Mouse (Mus musculus) megakaryocyte, adult 5-6 weeks (primary cell): ENCODE measurements around the gene Gm20538. TPM values are rescaled to one million over a fixed set of nuclear protein-coding genes. Genes with fewer than 3 reads are reported as not detected.

Experiments
- ATAC-seq: 2 replicates; pipeline ENCODE4 v1.8.0; 2016; ENCODE audit warnings: mild to moderate bottlenecking, inconsistent platforms; ENCODE audit not compliant: poor library complexity, severe bottlenecking
- total RNA-seq, 2 experiments: library from RNA; stranded (forward) in 1 of 2; stranded (reverse) in 1 of 2; fragments of 153-499, 151-499 nt in 1 of 2; fragments of 221-1000, 200-1000 nt in 1 of 2; gene quantifications; 2 replicates each; pipeline versions ENCODE4 v1.2.3 to v1.2.4; 2015 to 2017

Gm20538 gene
- total RNA-seq, 2 experiments from 2014 or later = not detected

GRCm38 (mm10) chr19:44535376-44535775 is 17.3 kb downstream of the Gm20538 start:
- no peak for ATAC-seq

DNA sequence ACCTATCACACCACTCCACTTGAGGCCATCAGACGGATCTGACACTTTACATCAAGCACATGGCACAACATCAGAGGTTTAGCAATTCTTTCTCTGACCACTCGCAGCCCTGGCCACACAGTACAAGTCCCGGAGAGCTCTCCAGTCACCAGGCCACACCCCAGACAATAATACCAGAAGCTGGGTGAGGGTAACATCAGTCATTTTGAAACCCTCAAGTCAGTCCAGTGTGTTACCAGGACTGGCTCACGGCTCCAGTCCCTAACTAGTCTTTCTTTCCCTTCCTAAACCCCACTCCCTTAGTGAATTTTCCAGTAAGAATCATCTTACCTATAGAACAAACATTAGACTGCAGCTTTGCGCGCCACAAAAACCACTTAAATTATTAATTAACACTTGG is 22.6 kb downstream of the Gm20538 start:
- no peak for ATAC-seq

GRCm38 (mm10) chr19:44525551-44526205 is 27.0 kb downstream of the Gm20538 start:
- ATAC-seq = peak; percentile 73

DNA sequence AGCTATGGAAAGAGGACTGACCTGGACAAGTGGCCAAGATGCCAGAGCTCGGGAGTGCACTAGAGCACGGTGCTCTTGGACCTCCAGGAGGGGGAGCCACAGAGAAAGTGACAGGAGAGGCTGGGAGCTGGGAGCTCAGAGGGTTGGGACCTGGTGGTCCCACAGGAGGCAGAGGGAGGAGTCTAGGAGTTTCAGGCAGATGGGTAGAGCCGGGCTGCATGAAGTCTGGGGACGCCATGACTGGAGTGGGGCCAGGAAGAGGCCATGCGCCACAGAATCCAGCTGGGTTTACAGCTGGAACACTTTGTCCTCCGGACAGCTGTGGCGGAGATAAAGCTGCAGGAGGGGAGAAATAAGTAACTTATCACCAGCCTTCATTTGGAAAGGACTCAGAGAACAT is 33.5 kb downstream of the Gm20538 start:
- no peak for ATAC-seq

- no peak for ATAC-seq
These were observed 34.4 kb downstream of the Gm20538 start for GRCm38 (mm10) chr19:44517996-44518768.

DNA sequence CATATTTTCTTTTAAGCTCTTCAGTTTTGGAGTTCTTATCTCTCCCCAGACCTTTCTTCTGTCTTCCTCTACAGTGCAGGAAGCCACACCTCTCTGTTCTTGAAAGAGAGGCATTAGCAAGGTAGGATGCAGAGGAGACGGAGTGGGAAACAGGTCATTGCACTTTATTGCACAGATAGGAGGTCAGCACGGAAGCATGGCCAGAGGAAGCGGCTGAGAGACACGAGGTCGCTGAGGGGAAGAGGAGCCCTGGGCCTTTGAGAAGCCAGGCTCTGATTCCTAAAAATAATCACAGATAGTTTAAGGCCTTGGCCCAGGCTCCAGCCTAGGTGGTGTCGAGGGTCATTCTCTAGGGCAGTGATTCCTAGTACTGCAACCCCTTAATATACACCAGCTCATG is 36.9 kb downstream of the Gm20538 start:
- ATAC-seq = no peak

DNA sequence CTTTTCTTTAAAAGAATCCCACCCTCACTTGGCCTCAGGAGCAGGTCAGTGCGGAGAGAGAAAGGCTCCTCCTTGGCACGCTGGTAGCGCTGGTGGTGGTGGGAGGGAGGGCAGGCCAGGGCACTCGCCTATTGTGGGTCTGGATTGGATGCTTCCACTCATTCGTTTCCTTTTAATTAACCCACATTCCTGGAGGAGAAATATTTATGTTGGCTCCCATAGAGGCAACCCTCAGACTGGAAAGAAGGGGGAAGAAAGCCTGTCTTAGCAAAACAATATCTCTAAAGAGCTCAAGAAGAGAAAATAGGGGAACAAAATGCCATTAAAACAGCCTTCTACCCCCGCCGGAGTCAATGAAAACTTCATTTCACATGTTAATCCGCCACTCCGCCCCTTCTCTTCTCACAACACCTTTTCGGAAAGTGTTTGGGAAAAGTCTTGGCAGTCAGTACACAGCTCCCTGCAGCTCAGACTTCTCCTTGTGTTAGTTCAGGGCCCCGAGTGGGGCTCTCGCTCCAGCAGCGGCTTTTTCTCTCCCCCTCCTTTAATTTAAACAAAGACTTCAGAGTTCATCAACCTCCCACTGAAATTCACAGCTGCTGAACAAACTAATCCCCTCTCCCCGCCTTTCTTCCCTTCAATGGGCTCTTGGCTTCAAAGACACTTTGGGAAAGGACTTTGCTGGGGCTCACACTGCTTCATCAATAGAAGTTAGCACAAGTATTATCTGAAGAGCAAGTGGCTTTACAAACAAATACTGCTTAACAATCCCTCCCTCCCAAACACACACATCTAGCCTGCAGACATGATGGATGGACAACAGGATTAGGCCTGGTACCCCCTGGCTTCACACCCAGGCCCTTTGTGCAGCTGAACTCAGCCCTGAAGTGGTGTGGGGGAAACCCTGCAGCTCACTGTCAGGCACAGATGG is 37.8 kb downstream of the Gm20538 start:
- ATAC-seq = no peak

- ATAC-seq = no peak
These were observed 38.6 kb downstream of the Gm20538 start for GRCm38 (mm10) chr19:44513921-44514482.

DNA sequence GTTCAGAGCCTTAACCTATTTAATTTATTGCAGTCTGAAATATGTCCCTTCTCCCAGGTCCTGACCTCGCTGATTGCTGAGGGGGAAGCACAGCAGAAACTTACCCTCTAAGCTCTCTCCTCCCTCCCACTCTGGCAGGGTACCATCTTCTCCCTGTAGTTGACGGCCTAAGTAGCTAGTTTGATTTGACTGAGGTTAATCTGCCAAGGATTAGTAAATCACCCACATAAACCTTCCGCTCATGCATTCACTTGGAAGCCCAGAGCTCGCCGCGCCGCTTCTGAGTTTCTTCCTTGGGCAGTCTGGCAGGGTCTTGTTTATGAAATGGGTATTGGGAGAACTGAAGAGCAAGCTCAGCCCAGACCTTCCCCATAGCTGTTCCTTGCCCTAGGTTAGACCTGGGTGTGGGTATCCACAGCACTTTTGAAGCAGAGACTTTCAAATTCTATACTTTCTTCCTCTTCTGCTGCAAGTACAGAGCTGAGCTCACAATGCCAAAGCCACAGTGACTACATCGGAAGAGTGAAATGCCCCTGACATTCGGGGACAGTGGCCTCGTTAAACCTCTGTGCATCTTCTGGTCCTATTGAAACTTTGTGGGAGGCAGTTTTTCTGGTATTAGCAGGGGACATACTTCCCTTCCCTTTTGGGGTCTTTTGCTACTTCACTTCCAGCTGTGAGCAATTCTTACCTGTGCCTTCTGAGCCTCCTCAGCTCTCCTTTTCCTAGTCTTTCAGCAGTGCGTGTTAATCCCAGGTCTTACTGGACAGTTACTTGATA is 39.4 kb downstream of the Gm20538 start:
- ATAC-seq = no peak

DNA sequence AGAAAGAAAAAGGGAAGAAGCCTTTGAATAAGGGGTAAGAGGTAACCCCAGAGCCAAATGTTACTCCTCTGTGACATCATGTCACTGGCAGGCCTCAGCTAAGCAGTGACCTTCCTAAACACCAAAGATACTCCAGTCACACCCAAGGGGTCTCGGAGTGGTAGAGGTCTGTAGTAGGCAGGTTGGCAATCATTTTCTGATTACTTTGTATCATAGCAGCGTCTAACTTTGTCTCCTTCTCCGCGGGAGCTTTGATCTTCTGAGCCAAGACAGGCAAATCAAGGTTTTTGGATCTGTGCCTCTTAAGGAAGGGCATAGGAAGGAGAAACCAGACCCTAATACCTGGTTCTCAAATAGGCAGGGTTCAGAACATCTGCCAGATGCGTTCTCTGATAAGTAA is 40.0 kb downstream of the Gm20538 start:
- ATAC-seq = no peak

GRCm38 (mm10) chr19:44511451-44512231 is 41.0 kb downstream of the Gm20538 start:
- no peak for ATAC-seq

- ATAC-seq = no peak
These were observed 42.0 kb downstream of the Gm20538 start for GRCm38 (mm10) chr19:44510534-44511175.

DNA sequence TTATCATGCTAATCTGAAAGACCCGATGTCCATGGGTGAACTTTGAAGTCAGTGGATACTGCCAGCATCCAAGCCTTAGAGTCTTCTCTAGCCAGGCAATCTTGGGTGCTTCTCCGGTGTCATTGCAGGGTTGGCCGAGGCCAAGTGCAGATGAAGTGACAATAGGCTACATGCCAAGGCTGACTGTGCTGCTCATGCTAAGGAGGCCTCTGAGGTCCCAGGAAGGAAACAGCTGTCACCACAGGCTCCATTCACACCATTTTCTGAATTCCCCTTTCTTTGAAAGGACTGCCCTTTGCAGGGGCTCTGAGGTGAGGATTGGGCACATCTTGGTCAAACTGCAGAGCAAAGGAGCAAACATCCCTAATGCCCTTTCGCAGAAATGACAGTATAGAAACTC is 49.9 kb downstream of the Gm20538 start:
- no peak for ATAC-seq

GRCm38 (mm10) chr19:44501925-44502324 is 50.7 kb downstream of the Gm20538 start:
- no peak for ATAC-seq

DNA sequence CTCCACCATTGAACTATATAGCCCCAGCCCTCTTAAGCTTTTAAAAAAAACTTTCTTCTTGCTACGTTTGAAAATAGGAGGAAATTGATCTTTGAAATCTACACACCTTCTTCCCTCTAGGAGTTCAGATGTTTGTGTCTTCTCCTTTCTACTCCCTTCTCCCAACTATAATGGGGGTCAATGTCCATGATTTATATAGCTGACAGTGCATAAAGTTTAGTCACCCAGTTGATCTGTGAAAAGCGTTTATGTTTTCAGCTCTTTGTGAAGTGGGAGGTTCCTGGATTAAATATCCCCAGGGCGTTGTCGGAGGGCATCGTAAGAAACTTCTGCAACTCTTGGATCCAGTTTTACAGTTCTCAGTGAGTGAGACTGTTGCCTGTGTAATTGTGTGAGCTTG is 52.4 kb downstream of the Gm20538 start:
- no peak for ATAC-seq

GRCm38 (mm10) chr19:44498936-44499335 is 53.7 kb downstream of the Gm20538 start:
- ATAC-seq = no peak

DNA sequence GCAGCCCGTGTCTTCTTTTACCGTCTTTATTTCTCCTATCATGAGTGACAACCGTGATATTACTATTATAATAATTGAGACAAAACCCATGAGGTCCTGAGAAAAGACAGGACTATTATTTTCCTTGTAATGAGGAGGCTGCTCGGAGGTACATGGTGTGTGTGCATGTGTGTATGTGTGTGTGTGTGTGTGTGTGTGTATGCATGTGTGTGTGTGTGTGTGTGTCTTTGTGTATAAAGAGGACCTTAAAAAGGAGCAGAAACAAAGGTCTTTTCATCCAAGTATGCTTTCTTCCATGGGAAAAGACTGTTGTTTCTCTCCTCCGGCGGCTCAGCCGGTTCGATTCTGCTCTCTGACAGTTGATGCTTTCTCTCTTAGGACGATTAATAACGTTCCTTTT is 55.7 kb downstream of the Gm20538 start:
- no peak for ATAC-seq

- ATAC-seq = 0 out of 2 replicates have a peak, but pooled peaks have one; percentile 38
These were observed 56.1 kb downstream of the Gm20538 start for GRCm38 (mm10) chr19:44496511-44496910.
